Mouse (Mus musculus) embryonic facial prominence, embryonic 10.5 days (tissue): ENCODE measurements around the gene Csnk1e. TPM values are rescaled to one million over a fixed set of nuclear protein-coding genes. Genes with fewer than 3 reads are reported as not detected.

ENCODE experiments used
- DNase-seq: peaks from one replicate; pipeline ENCODE4 v3.0.0-alpha.2; 2017; ENCODE audit warnings: low spot score
- H3K27ac ChIP-seq: fragments of 300-500 bp; sonication (generic); replicated peaks from 2 replicates; pipeline ENCODE4 v1.5.1; 2016; ENCODE audit warnings: mild to moderate bottlenecking
- H3K27me3 ChIP-seq: fragments of 300-500 bp; sonication (generic); replicated peaks from 2 replicates; pipeline ENCODE4 v1.6.1; 2016; ENCODE audit warnings: low read depth, mild to moderate bottlenecking; ENCODE audit not compliant: poor library complexity, severe bottlenecking
- H3K36me3 ChIP-seq: fragments of 300-500 bp; sonication (generic); replicated peaks from 2 replicates; pipeline ENCODE4 v1.6.1; 2016; ENCODE audit warnings: mild to moderate bottlenecking, moderate library complexity
- H3K4me1 ChIP-seq: fragments of 300-500 bp; sonication (generic); 2 replicates; pipeline ENCODE4 v1.6.1; 2016
- H3K4me3 ChIP-seq: fragments of 300-500 bp; sonication (generic); 2 replicates; pipeline ENCODE4 v1.5.1; 2016; ENCODE audit warnings: mild to moderate bottlenecking, moderate library complexity
- H3K9me3 ChIP-seq: fragments of 300-500 bp; sonication (generic); 2 replicates; pipeline ENCODE4 v1.6.1; 2016; ENCODE audit warnings: mild to moderate bottlenecking
- WGBS: fragments of 180-500 bp; shearing (Covaris S2); methylation state at CpG from one replicate; pipeline ENCODE4 v1.1.7; 2016; 5-methylcytosine and 5-hydroxymethylcytosine counted together
- polyA plus RNA-seq: library from polyadenylated mRNA; unstranded; fragments of >200 nt; fragmentation: Nextera tagmentation; extraction: Ambion mirVana; gene quantifications from 2 replicates; pipeline ENCODE4 v1.2.1, GENCODE M21; 2016

Csnk1e gene
- polyA plus RNA-seq, 1 experiment from 2014 or later = 143 TPM

DNA sequence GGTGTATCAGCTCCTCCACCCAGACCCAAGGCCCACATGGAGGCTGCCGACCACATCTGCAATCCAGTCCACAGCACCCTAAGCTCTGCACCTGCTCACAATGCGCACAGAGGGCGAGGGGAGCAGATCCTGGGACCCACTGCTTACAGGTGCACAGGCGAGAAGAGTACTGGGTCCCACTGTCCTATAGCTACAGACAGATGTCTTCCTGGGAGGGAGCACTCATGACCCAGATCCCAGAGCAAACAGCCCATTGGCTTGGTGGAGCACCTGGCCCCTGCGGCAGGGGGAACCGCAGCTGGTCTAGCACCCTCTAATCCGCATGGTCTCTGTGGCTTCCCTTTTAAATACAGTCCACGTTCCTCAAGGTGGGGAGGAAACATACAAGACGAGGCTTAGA is 73.7 kb downstream of the Csnk1e start:
- Histone ChIP-seq H3K4me3 (no peak overlapping the region), H3K36me3 (peaks cover 30% of the 10 kb centered on the region), H3K27ac (no peak overlapping the region), H3K27me3 (no peaks in the 10 kb centered on the region), H3K9me3 (no peaks in the 10 kb centered on the region), H3K4me1 (peaks cover 17% of the 10 kb centered on the region; the same call in 1 of the 2 replicates)
- no peak for DNase-seq
- WGBS = 88% methylated on average over 9 of the region's 9 CpGs

- Histone ChIP-seq H3K27me3 (no peaks in the 10 kb centered on the region), H3K4me1 (peaks cover 17% of the 10 kb centered on the region; the same call in 1 of the 2 replicates), H3K27ac (no peak overlapping the region), H3K36me3 (peaks cover 39% of the 10 kb centered on the region), H3K9me3 (no peaks in the 10 kb centered on the region), H3K4me3 (no peak overlapping the region)
- WGBS = 56% methylated on average over 23 of the region's 23 CpGs
- peak; percentile 86 for DNase-seq
These were observed 74.6 kb downstream of the Csnk1e start for GRCm38 (mm10) chr15:79380468-79381444.

GRCm38 (mm10) chr15:79379658-79380057 is 75.7 kb downstream of the Csnk1e start:
- DNase-seq = no peak
- no peak overlapping the region for H3K27ac ChIP-seq
- H3K36me3 ChIP-seq = peaks cover 50% of the 10 kb centered on the region
- H3K9me3 ChIP-seq = no peaks in the 10 kb centered on the region
- WGBS = 90% methylated on average over 7 of the region's 7 CpGs
- H3K4me1 ChIP-seq = peaks cover 27% of the 10 kb centered on the region
- H3K4me3 ChIP-seq = no peak overlapping the region
- no peaks in the 10 kb centered on the region for H3K27me3 ChIP-seq

- H3K27ac ChIP-seq = no peak overlapping the region
- H3K9me3 ChIP-seq = no peaks in the 10 kb centered on the region
- H3K4me3 ChIP-seq = no peak overlapping the region
- no peak for DNase-seq
- peaks cover 51% of the 10 kb centered on the region for H3K36me3 ChIP-seq
- peaks cover 33% of the 10 kb centered on the region for H3K4me1 ChIP-seq
- WGBS = 95% methylated on average over 10 of the region's 10 CpGs
- no peaks in the 10 kb centered on the region for H3K27me3 ChIP-seq
These were observed 76.8 kb downstream of the Csnk1e start for GRCm38 (mm10) chr15:79378608-79379007.

- Histone ChIP-seq H3K9me3 (no peaks in the 10 kb centered on the region), H3K36me3 (peaks cover 60% of the 10 kb centered on the region), H3K27ac (0 out of 2 replicates have a peak overlapping the region, but pooled peaks have one; percentile 19), H3K27me3 (no peaks in the 10 kb centered on the region), H3K4me1 (peaks cover 27% of the 10 kb centered on the region), H3K4me3 (no peak overlapping the region)
- 85% methylated on average over 6 of the region's 6 CpGs for WGBS
- DNase-seq = no peak
These were observed 77.7 kb downstream of the Csnk1e start for GRCm38 (mm10) chr15:79377681-79378080.

- Histone ChIP-seq H3K36me3 (peaks cover 82% of the 10 kb centered on the region), H3K9me3 (no peaks in the 10 kb centered on the region), H3K4me1 (peaks cover 28% of the 10 kb centered on the region), H3K27ac (peak overlapping the region; percentile 45; the same call in 1 of the 2 replicates), H3K27me3 (no peaks in the 10 kb centered on the region), H3K4me3 (no peak overlapping the region)
- peak; percentile 34 for DNase-seq
- 55% methylated on average over 3 of the region's 3 CpGs for WGBS
These were observed 80.6 kb downstream of the Csnk1e start for GRCm38 (mm10) chr15:79374760-79375159.

GRCm38 (mm10) chr15:79370281-79370843 is 85.0 kb downstream of the Csnk1e start:
- Histone ChIP-seq H3K27me3 (no peaks in the 10 kb centered on the region), H3K36me3 (peaks cover 90% of the 10 kb centered on the region), H3K4me3 (no peak overlapping the region), H3K4me1 (peaks cover 40% of the 10 kb centered on the region), H3K9me3 (no peaks in the 10 kb centered on the region), H3K27ac (no peak overlapping the region; the same call in 1 of the 2 replicates)
- no peak for DNase-seq
- WGBS = 76% methylated on average over 7 of the region's 7 CpGs

- no peak for DNase-seq
- WGBS = 59% methylated on average over 15 of the region's 15 CpGs
- no peaks in the 10 kb centered on the region for H3K27me3 ChIP-seq
- H3K4me3 ChIP-seq = no peak overlapping the region
- H3K36me3 ChIP-seq = peaks cover 90% of the 10 kb centered on the region
- H3K4me1 ChIP-seq = peaks cover 33% of the 10 kb centered on the region
- no peak overlapping the region for H3K27ac ChIP-seq
- H3K9me3 ChIP-seq = no peaks in the 10 kb centered on the region
These were observed 85.7 kb downstream of the Csnk1e start for GRCm38 (mm10) chr15:79369452-79370280.

DNA sequence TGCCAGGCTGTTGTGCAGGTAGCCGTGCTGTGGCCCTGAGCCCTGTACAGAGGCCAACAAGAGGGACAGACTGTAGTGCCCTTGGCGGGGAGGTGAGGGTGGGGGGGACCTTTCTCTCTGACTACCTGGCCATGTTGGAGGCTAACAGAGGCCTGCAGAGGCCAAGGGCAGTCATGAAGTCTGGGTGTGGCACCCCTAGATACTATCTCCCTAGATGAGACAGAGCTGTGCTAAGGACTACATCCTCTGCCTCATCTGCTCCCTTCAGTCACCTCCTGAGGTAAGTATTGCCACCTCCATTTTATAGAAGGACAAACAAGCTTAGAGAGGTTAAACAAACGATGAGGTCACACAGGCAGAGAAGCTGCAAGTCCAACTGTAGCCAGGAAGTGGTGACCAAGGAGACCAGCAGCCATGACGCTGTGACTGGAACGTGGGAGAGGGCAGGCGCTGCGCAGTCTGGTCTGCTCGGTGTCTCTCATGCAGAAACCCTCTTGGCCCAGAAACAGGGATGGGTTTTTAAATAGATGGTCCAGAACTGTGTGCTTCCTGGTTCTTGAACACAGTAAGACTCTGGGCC is 86.4 kb downstream of the Csnk1e start:
- no peak for DNase-seq
- H3K27ac ChIP-seq = peak overlapping the region; percentile 40; the same call in 1 of the 2 replicates
- WGBS = 80% methylated on average over 8 of the region's 8 CpGs
- H3K36me3 ChIP-seq = peaks cover 90% of the 10 kb centered on the region
- no peaks in the 10 kb centered on the region for H3K9me3 ChIP-seq
- peaks cover 32% of the 10 kb centered on the region for H3K4me1 ChIP-seq
- no peak overlapping the region for H3K4me3 ChIP-seq
- no peaks in the 10 kb centered on the region for H3K27me3 ChIP-seq

GRCm38 (mm10) chr15:79368313-79368811 is 87.0 kb downstream of the Csnk1e start:
- Histone ChIP-seq H3K4me1 (peaks cover 32% of the 10 kb centered on the region), H3K27me3 (no peaks in the 10 kb centered on the region), H3K36me3 (peaks cover 90% of the 10 kb centered on the region), H3K9me3 (no peaks in the 10 kb centered on the region), H3K4me3 (no peak overlapping the region), H3K27ac (peak overlapping the region; percentile 40; the same call in 1 of the 2 replicates)
- no peak for DNase-seq
- 68% methylated on average over 14 of the region's 14 CpGs for WGBS
